Mouse (Mus musculus): ENCODE measurements around the gene AL607142.1. TPM values are rescaled to one million over a fixed set of nuclear protein-coding genes. Genes with fewer than 3 reads are reported as not detected.

Gene AL607142.1
- polyA plus RNA-seq, 1 experiment from 2014 or later, result not detected

GRCm38 (mm10) chr4:120074061-120074460, 9.3 kb downstream of the AL607142.1 start:
- Histone ChIP-seq H3K9ac (no peak overlapping the region), H3K4me2 (no peak overlapping the region), H3K9me3 (no peaks in the 10 kb centered on the region), H3K4me1 (replicated peaks) (peaks cover 10% of the 10 kb centered on the region), H3K27ac (replicated peaks) (0 out of 2 replicates have a peak overlapping the region, but pooled peaks have one; percentile 38), H3K27me3 (no peaks in the 10 kb centered on the region), H3K4me3 (no peak overlapping the region), H3K36me3 (no peaks in the 10 kb centered on the region)
- WGBS, result 59% methylated on average over 5 of the region's 5 CpGs
- ATAC-seq (ENCODE audit: low read depth), result 0 out of 2 replicates have a peak, but pooled peaks have one; percentile 52

DNA sequence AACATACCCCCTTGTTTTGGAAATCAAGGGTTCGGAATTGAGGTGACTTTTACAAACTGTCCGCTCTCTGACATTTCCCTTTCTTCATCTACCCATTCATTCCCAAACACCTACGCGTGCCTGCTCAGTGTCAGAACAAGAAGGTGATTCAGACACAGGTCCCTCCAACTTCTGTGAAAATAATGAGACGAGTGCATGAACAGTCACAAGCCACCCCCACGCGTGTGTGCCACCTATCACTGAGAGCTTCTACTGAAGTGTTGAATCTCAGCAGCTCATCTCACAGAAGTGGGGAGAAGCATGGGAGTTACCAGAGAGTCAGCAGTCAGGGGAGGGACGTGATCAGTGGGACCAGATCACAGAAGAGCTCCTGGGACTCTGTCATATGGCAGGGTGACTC, 12.5 kb downstream of the AL607142.1 start:
- Histone ChIP-seq H3K4me3 (no peak overlapping the region), H3K4me1 (replicated peaks) (peaks cover 10% of the 10 kb centered on the region), H3K4me2 (no peak overlapping the region), H3K36me3 (no peaks in the 10 kb centered on the region), H3K27me3 (no peaks in the 10 kb centered on the region), H3K27ac (replicated peaks) (no peak overlapping the region), H3K9me3 (no peaks in the 10 kb centered on the region), H3K9ac (no peak overlapping the region)
- 94% methylated on average over 8 of the region's 8 CpGs for WGBS
- ATAC-seq (ENCODE audit: low read depth), result no peak

DNA sequence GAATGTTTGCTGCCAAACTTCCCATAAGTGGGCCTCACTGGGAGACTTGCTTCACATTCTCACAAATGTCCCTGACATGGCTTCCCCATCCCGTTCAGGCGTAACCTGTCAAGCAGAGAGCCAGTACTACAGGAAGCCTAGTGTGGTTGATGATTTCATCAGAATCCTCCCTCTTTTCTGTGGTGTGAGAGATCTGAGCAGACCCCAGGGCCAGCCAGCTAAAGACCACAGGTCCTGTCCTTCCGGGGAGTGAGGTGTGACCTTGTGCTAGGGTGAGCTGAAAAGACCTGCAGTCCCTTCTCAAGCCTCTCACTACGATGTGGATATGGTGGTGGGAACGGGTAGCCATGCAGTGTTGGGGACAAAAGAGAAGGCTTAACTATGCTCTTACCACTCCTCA, 17.7 kb downstream of the AL607142.1 start:
- Histone ChIP-seq H3K4me1 (replicated peaks) (no peaks in the 10 kb centered on the region), H3K9me3 (no peaks in the 10 kb centered on the region), H3K27me3 (no peaks in the 10 kb centered on the region), H3K4me2 (no peak overlapping the region), H3K9ac (no peak overlapping the region), H3K27ac (replicated peaks) (no peak overlapping the region), H3K4me3 (no peak overlapping the region), H3K36me3 (no peaks in the 10 kb centered on the region)
- ATAC-seq (ENCODE audit: low read depth), result no peak
- 95% methylated on average over 5 of the region's 5 CpGs for WGBS

GRCm38 (mm10) chr4:120083700-120084099, 18.9 kb downstream of the AL607142.1 start:
- Histone ChIP-seq H3K4me1 (replicated peaks) (no peaks in the 10 kb centered on the region), H3K9me3 (no peaks in the 10 kb centered on the region), H3K4me2 (no peak overlapping the region), H3K4me3 (no peak overlapping the region), H3K36me3 (no peaks in the 10 kb centered on the region), H3K9ac (no peak overlapping the region), H3K27me3 (no peaks in the 10 kb centered on the region), H3K27ac (replicated peaks) (no peak overlapping the region)
- WGBS, result 80% methylated on average over 3 of the region's 3 CpGs
- ATAC-seq (ENCODE audit: low read depth), result no peak

DNA sequence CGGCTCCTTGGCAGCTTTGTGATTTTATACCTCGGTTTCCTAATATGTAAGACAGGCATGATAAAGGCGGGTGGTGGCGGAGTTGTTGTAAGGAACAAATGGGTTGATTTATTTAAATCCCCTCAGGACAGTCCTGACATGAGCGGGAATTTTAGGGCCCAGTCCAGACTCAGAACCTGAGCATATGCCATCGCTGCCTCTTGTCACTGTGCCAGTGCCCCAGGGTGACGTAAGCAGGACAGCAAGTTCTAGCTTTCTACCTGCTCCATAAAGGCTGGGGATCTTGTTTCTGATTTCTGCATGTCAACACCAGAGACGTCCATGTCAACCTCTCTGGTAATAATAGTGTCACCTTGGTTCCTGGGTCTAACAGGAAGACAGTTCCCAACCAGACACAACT, 24.7 kb downstream of the AL607142.1 start:
- WGBS, result 70% methylated on average over 8 of the region's 8 CpGs
- H3K4me3 ChIP-seq, result no peak overlapping the region
- no peaks in the 10 kb centered on the region for H3K36me3 ChIP-seq
- no peaks in the 10 kb centered on the region for H3K9me3 ChIP-seq
- H3K27ac ChIP-seq (replicated peaks), result no peak overlapping the region
- no peak for ATAC-seq (ENCODE audit: low read depth)
- 0 out of 2 replicates have a peak, but pooled peaks cover 4% of the 10 kb centered on the region for H3K4me1 ChIP-seq (replicated peaks)
- H3K4me2 ChIP-seq, result no peak overlapping the region
- no peaks in the 10 kb centered on the region for H3K27me3 ChIP-seq
- H3K9ac ChIP-seq, result no peak overlapping the region

DNA sequence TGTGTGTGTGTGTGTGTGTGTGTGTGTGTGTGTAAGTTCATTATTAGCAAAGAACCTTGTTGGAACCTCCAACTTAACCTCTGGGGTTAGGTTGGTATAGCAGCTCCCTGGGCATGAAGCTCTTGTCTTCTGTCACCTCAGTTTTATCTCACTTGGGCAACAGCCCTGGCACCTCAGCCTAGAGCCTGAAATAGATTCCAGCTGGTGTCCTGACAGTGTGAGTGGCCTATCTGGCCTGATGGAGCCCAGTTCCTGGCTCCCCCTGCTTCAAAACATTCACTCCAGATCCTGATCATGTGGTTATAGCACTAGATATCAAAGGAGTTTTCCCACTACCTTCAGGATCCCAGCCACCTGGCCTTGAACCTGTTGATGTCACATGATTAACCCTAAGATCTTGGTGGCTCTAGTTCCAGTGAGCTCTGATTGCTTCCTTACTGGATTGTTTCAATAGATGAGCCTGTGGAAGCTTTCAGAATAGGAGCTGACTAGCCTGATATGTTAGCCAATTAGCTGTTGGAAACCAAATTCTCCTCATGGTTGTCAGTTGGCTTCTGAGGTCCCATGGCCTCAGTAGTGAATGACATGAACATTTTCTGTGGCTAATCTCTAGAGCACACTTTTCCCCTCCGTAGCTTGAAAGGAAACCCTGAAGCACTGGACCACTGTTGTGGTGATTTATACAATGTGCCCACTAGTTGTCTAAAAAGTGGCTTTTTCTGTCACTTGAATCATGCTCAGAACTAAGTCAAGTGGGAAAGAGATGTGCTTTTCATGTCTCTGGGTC, 27.4 kb downstream of the AL607142.1 start:
- Histone ChIP-seq H3K27ac (replicated peaks) (no peak overlapping the region), H3K4me3 (no peak overlapping the region), H3K36me3 (peaks cover 14% of the 10 kb centered on the region; the same call in 1 of the 2 replicates), H3K9ac (no peak overlapping the region), H3K9me3 (no peaks in the 10 kb centered on the region), H3K4me2 (no peak overlapping the region), H3K4me1 (replicated peaks) (0 out of 2 replicates have a peak, but pooled peaks cover 4% of the 10 kb centered on the region), H3K27me3 (no peaks in the 10 kb centered on the region)
- no peak for ATAC-seq (ENCODE audit: low read depth)
- 81% methylated on average over 1 of the region's 1 CpGs for WGBS

DNA sequence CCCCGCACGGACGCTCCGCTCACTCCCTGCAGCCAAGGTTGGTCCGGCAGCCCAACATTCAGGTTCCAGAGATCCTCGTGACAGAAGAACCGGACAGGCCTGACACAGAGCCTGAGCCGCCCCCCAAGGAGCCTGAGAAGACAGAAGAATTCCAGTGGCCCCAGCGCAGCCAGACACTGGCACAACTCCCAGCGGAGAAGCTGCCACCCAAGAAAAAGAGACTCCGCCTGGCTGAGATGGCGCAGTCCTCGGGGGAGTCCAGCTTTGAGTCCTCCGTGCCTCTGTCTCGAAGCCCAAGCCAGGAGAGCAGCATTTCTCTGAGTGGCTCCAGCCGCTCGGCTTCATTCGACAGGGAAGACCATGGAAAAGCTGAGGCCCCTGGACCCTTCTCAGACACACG, 32.1 kb downstream of the AL607142.1 start:
- Histone ChIP-seq H3K9me3 (peaks cover 26% of the 10 kb centered on the region), H3K4me1 (replicated peaks) (no peaks in the 10 kb centered on the region), H3K4me2 (no peak overlapping the region), H3K27me3 (no peaks in the 10 kb centered on the region), H3K4me3 (no peak overlapping the region), H3K9ac (no peak overlapping the region), H3K36me3 (peaks cover 35% of the 10 kb centered on the region), H3K27ac (replicated peaks) (no peak overlapping the region)
- no peak for ATAC-seq (ENCODE audit: low read depth)
- WGBS, result 93% methylated on average over 19 of the region's 19 CpGs

DNA sequence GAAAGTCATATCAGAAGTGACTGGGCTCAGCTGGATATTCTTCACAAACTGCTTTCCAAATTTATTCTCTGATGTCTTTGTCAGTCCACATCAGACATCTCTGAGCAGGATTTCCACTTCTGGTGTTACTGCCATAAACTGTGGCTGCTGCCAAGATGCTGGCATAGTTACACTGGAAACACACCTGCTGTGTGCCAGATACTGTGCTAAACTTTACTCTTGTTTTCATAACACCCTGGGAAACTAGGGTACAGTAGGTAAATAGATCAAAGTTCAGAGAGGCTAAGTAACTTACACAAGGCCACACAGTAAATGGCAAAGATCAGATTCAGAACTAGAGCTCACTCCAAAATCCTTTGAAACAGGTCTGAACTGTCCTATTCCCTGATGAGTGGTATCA, 36.4 kb downstream of the AL607142.1 start:
- H3K9ac ChIP-seq, result no peak overlapping the region
- H3K9me3 ChIP-seq, result peaks cover 26% of the 10 kb centered on the region
- no peaks in the 10 kb centered on the region for H3K4me1 ChIP-seq (replicated peaks)
- no peak overlapping the region for H3K4me3 ChIP-seq
- H3K27ac ChIP-seq (replicated peaks), result no peak overlapping the region
- H3K36me3 ChIP-seq, result peaks cover 30% of the 10 kb centered on the region
- H3K27me3 ChIP-seq, result no peaks in the 10 kb centered on the region
- no peak for ATAC-seq (ENCODE audit: low read depth)
- H3K4me2 ChIP-seq, result no peak overlapping the region

GRCm38 (mm10) chr4:120104599-120104998, 39.8 kb downstream of the AL607142.1 start:
- Histone ChIP-seq H3K9me3 (peaks cover 4% of the 10 kb centered on the region), H3K4me1 (replicated peaks) (no peaks in the 10 kb centered on the region), H3K27me3 (no peaks in the 10 kb centered on the region), H3K9ac (no peak overlapping the region), H3K4me2 (no peak overlapping the region), H3K4me3 (no peak overlapping the region), H3K27ac (replicated peaks) (no peak overlapping the region), H3K36me3 (no peaks in the 10 kb centered on the region)
- 45% methylated on average over 5 of the region's 5 CpGs for WGBS
- ATAC-seq (ENCODE audit: low read depth), result no peak

- no peaks in the 10 kb centered on the region for H3K27me3 ChIP-seq
- ATAC-seq (ENCODE audit: low read depth), result no peak
- no peak overlapping the region for H3K9ac ChIP-seq
- H3K4me2 ChIP-seq, result no peak overlapping the region
- WGBS, result 85% methylated on average over 3 of the region's 3 CpGs
- H3K4me1 ChIP-seq (replicated peaks), result no peaks in the 10 kb centered on the region
- H3K27ac ChIP-seq (replicated peaks), result no peak overlapping the region
- no peaks in the 10 kb centered on the region for H3K36me3 ChIP-seq
- H3K4me3 ChIP-seq, result no peak overlapping the region
- H3K9me3 ChIP-seq, result no peaks in the 10 kb centered on the region
These were observed 41.6 kb downstream of the AL607142.1 start for GRCm38 (mm10) chr4:120106362-120106761.

- Histone ChIP-seq H3K4me1 (replicated peaks) (no peaks in the 10 kb centered on the region), H3K36me3 (no peaks in the 10 kb centered on the region), H3K27ac (replicated peaks) (no peak overlapping the region), H3K27me3 (no peaks in the 10 kb centered on the region), H3K9ac (no peak overlapping the region), H3K4me3 (no peak overlapping the region), H3K9me3 (no peaks in the 10 kb centered on the region), H3K4me2 (no peak overlapping the region)
- 75% methylated on average over 8 of the region's 8 CpGs for WGBS
- ATAC-seq (ENCODE audit: low read depth), result no peak
These were observed 43.0 kb downstream of the AL607142.1 start for GRCm38 (mm10) chr4:120107787-120108186.

- H3K36me3 ChIP-seq, result no peaks in the 10 kb centered on the region
- no peaks in the 10 kb centered on the region for H3K4me1 ChIP-seq (replicated peaks)
- no peak overlapping the region for H3K27ac ChIP-seq (replicated peaks)
- no peak overlapping the region for H3K4me2 ChIP-seq
- 90% methylated on average over 3 of the region's 3 CpGs for WGBS
- no peak for ATAC-seq (ENCODE audit: low read depth)
- peaks cover 4% of the 10 kb centered on the region; the same call in 1 of the 2 replicates for H3K9me3 ChIP-seq
- H3K4me3 ChIP-seq, result no peak overlapping the region
- no peak overlapping the region for H3K9ac ChIP-seq
- H3K27me3 ChIP-seq, result no peaks in the 10 kb centered on the region
These were observed 50.7 kb downstream of the AL607142.1 start for GRCm38 (mm10) chr4:120115516-120115915.

GRCm38 (mm10) chr4:120116312-120116711, 51.5 kb downstream of the AL607142.1 start:
- ATAC-seq (ENCODE audit: low read depth), result no peak
- peaks cover 4% of the 10 kb centered on the region; the same call in 1 of the 2 replicates for H3K9me3 ChIP-seq
- no peaks in the 10 kb centered on the region for H3K4me1 ChIP-seq (replicated peaks)
- no peak overlapping the region for H3K9ac ChIP-seq
- no peak overlapping the region for H3K4me2 ChIP-seq
- no peak overlapping the region for H3K27ac ChIP-seq (replicated peaks)
- H3K27me3 ChIP-seq, result no peaks in the 10 kb centered on the region
- 93% methylated on average over 1 of the region's 1 CpGs for WGBS
- H3K4me3 ChIP-seq, result no peak overlapping the region
- H3K36me3 ChIP-seq, result no peaks in the 10 kb centered on the region
